Mouse (Mus musculus): ENCODE data around the gene Gfap.
A peak's percentile ranks its signal among the peaks of the same experiment; 100 is the strongest.

Gfap gene

GRCm38 (mm10) chr11:102900763-102901162, at the start of gene Gfap:
Gfap (minus strand) TSS chr11:102900912.
- DNase-seq = peak; percentile 49

GRCm38 (mm10) chr11:102948043-102948961, 47.6 kb upstream of the Gfap start:
- DNase-seq = peak; percentile 69

- DNase-seq = no peak
Measured at GRCm38 (mm10) chr11:102946992-102947343, 46.3 kb upstream of the Gfap start.

GRCm38 (mm10) chr11:102946265-102946991, 45.7 kb upstream of the Gfap start, which contains the start of gene C1ql1:
C1ql1 (minus strand) TSS chr11:102946688.
- DNase-seq = peak; percentile 74

GRCm38 (mm10) chr11:102945306-102946264, 44.9 kb upstream of the Gfap start:
- DNase-seq = no peak

- DNase-seq = no peak
Measured at GRCm38 (mm10) chr11:102941236-102941635, 40.5 kb upstream of the Gfap start.

GRCm38 (mm10) chr11:102939024-102939675, 38.4 kb upstream of the Gfap start:
- DNase-seq = no peak

- DNase-seq = no peak
Measured at GRCm38 (mm10) chr11:102937529-102938182, 36.9 kb upstream of the Gfap start.

- no peak for DNase-seq
Measured at GRCm38 (mm10) chr11:102936272-102936671, 35.6 kb upstream of the Gfap start.

- no peak for DNase-seq
Measured at GRCm38 (mm10) chr11:102930672-102931071, 30.0 kb upstream of the Gfap start.

GRCm38 (mm10) chr11:102925351-102925717, 24.6 kb upstream of the Gfap start:
- no peak for DNase-seq

GRCm38 (mm10) chr11:102924557-102925350, 24.0 kb upstream of the Gfap start, which contains the start of gene Kif18b:
Kif18b (minus strand) TSS chr11:102925124.
- peak; percentile 93 for DNase-seq

- DNase-seq = no peak
Measured at GRCm38 (mm10) chr11:102921491-102921890, 20.8 kb upstream of the Gfap start.

GRCm38 (mm10) chr11:102918077-102918476, 17.4 kb upstream of the Gfap start:
- no peak for DNase-seq

GRCm38 (mm10) chr11:102915380-102915779, 14.7 kb upstream of the Gfap start:
- DNase-seq = no peak

- DNase-seq = no peak
Measured at GRCm38 (mm10) chr11:102911376-102911775, 10.7 kb upstream of the Gfap start.

GRCm38 (mm10) chr11:102903654-102904053, 2.9 kb upstream of the Gfap start:
- DNase-seq = no peak

- no peak for DNase-seq
Measured at GRCm38 (mm10) chr11:102902107-102902506, 1.4 kb upstream of the Gfap start.

- DNase-seq = no peak
Measured at GRCm38 (mm10) chr11:102901199-102901598, 487 bp upstream of the Gfap start.

- DNase-seq = no peak
Measured at GRCm38 (mm10) chr11:102898408-102898807, 2.3 kb downstream of the Gfap start.

- no peak for DNase-seq
Measured at GRCm38 (mm10) chr11:102896641-102897040, 4.1 kb downstream of the Gfap start.

Data from kidney, adult 11 months (tissue).